In genomic region chr5:24203266-24203665, GRCm38 (mm10) we compare ENCODE assay signal across 18 mouse cellular contexts. TPM values are rescaled to one million over a fixed set of nuclear protein-coding genes. Genes with fewer than 3 reads are reported as not detected.
DNase-seq lines count a peak whose midpoint lies in the region; ATAC-seq lines count a peak whose summit lies in the region.
"Had no signal": no experiment of that assay in that cellular context is flagged by ENCODE, and none has a peak within 500 bp of the region (broad histone marks: within the 10 kb centered on the region; RNA-seq: fewer than 3 reads in every experiment).

No protein-coding gene starts in this region.

- no peak overlapping the region for H3K27ac ChIP-seq in midbrain, embryonic 11.5 days (ENCODE audit: low read depth, low read length)
- H3K27ac ChIP-seq in midbrain, embryonic 13.5 days: no peak overlapping the region
- H3K27ac ChIP-seq: embryonic facial prominence, embryonic 13.5 days; embryonic facial prominence, embryonic 15.5 days; forebrain, embryonic 13.5 days had no signal

- H3K36me3 ChIP-seq in midbrain, embryonic 11.5 days (ENCODE audit: control insufficient read depth, insufficient read depth, low read length): no peaks in the 10 kb centered on the region
- no peaks in the 10 kb centered on the region for H3K36me3 ChIP-seq in midbrain, embryonic 13.5 days
- H3K36me3 ChIP-seq: embryonic facial prominence, embryonic 13.5 days; embryonic facial prominence, embryonic 15.5 days had no signal

- no peak overlapping the region for H3K4me2 ChIP-seq in midbrain, embryonic 11.5 days
- no peak overlapping the region for H3K4me2 ChIP-seq in midbrain, embryonic 13.5 days (replicated peaks)
- H3K4me2 ChIP-seq: embryonic facial prominence, embryonic 13.5 days; embryonic facial prominence, embryonic 15.5 days; forebrain, embryonic 13.5 days had no signal

- ATAC-seq in midbrain, embryonic 11.5 days (ENCODE audit: low FRiP score): no peak
- ATAC-seq in midbrain, embryonic 13.5 days: no peak
- ATAC-seq: forebrain, embryonic 13.5 days had no signal

- WGBS in midbrain, embryonic 11.5 days: 84% methylated on average over 5 of the region's 5 CpGs
- 90% methylated on average over 5 of the region's 5 CpGs for WGBS in midbrain, embryonic 13.5 days

- peak; percentile 56 for DNase-seq in heart, adult 11 months
- DNase-seq in heart, adult 18-20 months: no peak
- DNase-seq in midbrain, embryonic 11.5 days (ENCODE audit: low spot score, missing footprints): peak; percentile 73
- DNase-seq: adrenal gland, adult 2 months; adrenal gland, postnatal 10 days; adrenal gland, postnatal 25 days; cerebellum, adult 11 months; cerebellum, adult 18-20 months; cerebellum, adult 8-10 months; cerebellum, adult 9-11 months; cerebellum, postnatal 14 days; cerebellum, postnatal 36 days; embryo, embryonic 11 days had no signal

- H3K4me3 ChIP-seq in midbrain, embryonic 11.5 days (ENCODE audit: low read depth, low read length): no peak overlapping the region
- no peak overlapping the region for H3K4me3 ChIP-seq in midbrain, embryonic 13.5 days (replicated peaks)
- H3K4me3 ChIP-seq: embryonic facial prominence, embryonic 13.5 days; embryonic facial prominence, embryonic 15.5 days; erythroblast, embryonic 14.5 days; forebrain, embryonic 13.5 days had no signal

- no peaks in the 10 kb centered on the region for H3K27me3 ChIP-seq in midbrain, embryonic 11.5 days (ENCODE audit: control insufficient read depth, insufficient read depth, low read length)
- no peaks in the 10 kb centered on the region for H3K27me3 ChIP-seq in midbrain, embryonic 13.5 days
- H3K27me3 ChIP-seq: embryonic facial prominence, embryonic 13.5 days; embryonic facial prominence, embryonic 15.5 days; forebrain, embryonic 13.5 days had no signal

- H3K9ac ChIP-seq in midbrain, embryonic 11.5 days (ENCODE audit: low read length): no peak overlapping the region
- no peak overlapping the region for H3K9ac ChIP-seq in midbrain, embryonic 13.5 days (replicated peaks)
- H3K9ac ChIP-seq: embryonic facial prominence, embryonic 13.5 days; embryonic facial prominence, embryonic 15.5 days; forebrain, embryonic 13.5 days had no signal

- no peaks in the 10 kb centered on the region for H3K9me3 ChIP-seq in midbrain, embryonic 11.5 days (ENCODE audit: control insufficient read depth, low read length)
- no peaks in the 10 kb centered on the region for H3K9me3 ChIP-seq in midbrain, embryonic 13.5 days
- H3K9me3 ChIP-seq: embryonic facial prominence, embryonic 13.5 days; embryonic facial prominence, embryonic 15.5 days; forebrain, embryonic 13.5 days had no signal

- H3K4me1 ChIP-seq in midbrain, embryonic 11.5 days (ENCODE audit: control insufficient read depth, insufficient read depth, low read length): no peaks in the 10 kb centered on the region
- H3K4me1 ChIP-seq in midbrain, embryonic 13.5 days (replicated peaks): no peaks in the 10 kb centered on the region
- H3K4me1 ChIP-seq: embryonic facial prominence, embryonic 13.5 days; embryonic facial prominence, embryonic 15.5 days; forebrain, embryonic 13.5 days had no signal

RNA-seq across cellular contexts. Expression of gene Nupl2, which starts 38.5 kb away (rescaled TPM):
- total RNA-seq in heart, adult 18-20 months (2021): 1 to 10 TPM; 6.9 to 7.0 TPM
- polyA plus RNA-seq in midbrain, embryonic 11.5 days (2014; fragmentation: Nextera tagmentation; extraction: Ambion mirVana): 18.3 and 20.6 TPM in 2 replicates
- polyA plus RNA-seq in midbrain, embryonic 13.5 days (2015; fragmentation: Nextera tagmentation; extraction: Ambion mirVana): 16.2 and 16.6 TPM in 2 replicates

Comparison
In these comparisons a context has a peak if more than half of its experiments do, and no peak if none do; other contexts are left out.
1. DNase-seq: peak in heart, adult 11 months (single experiment) and midbrain, embryonic 11.5 days (single experiment); none in heart, adult 18-20 months (0 of 2).